23 mouse cellular contexts compared by ENCODE assay signal in the genomic region with DNA sequence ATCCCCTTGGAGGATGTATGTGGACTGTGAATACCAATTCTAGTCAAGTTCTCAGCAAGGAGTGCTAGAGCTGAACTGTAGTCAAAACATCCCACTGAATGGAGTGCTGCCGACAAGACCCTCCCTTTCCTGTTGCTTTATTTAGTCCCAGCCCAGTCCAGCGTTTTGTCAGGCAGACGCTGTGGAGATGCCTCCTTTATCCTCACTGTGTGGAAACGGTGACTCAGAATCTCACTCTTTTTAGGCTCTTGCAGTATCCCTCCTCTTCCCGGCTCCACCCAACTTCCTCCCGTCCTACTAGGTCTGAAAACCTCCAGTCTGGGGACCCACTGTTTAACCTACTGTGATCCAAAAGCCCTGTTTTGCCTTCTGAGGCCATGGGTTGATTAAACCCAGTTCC. TPM values are rescaled to one million over a fixed set of nuclear protein-coding genes. Genes with fewer than 3 reads are reported as not detected.
DNase-seq lines count a peak whose midpoint lies in the region; ATAC-seq lines count a peak whose summit lies in the region.
"Had no signal": no experiment of that assay in that cellular context is flagged by ENCODE, and none has a peak within 500 bp of the region (broad histone marks: within the 10 kb centered on the region; RNA-seq: fewer than 3 reads in every experiment).

No protein-coding gene starts in this region.

- WGBS in heart, embryonic 12.5 days: 13% methylated on average over 6 of the region's 6 CpGs
- WGBS in heart, embryonic 10.5 days: 30% methylated on average over 6 of the region's 6 CpGs

- H3K4me1 ChIP-seq in heart, embryonic 12.5 days (replicated peaks): peaks cover 6% of the 10 kb centered on the region
- peaks cover 13% of the 10 kb centered on the region; the same call in 1 of the 2 replicates for H3K4me1 ChIP-seq in heart, embryonic 10.5 days
- H3K4me1 ChIP-seq: forebrain, embryonic 15.5 days; lung, embryonic 15.5 days; midbrain, embryonic 15.5 days had no signal

- no peak for DNase-seq in heart, embryonic 10.5 days (ENCODE audit: low spot score)
- peak; percentile 24 for DNase-seq in kidney, postnatal 10 days
- no peak for DNase-seq in kidney, adult 9 months
- DNase-seq in right cerebral cortex, postnatal 25 days: peak; percentile 22
- DNase-seq in right cerebral cortex, adult 18-20 months: no peak
- DNase-seq in gastrocnemius, postnatal 4 days (ENCODE audit: low spot score in 2 of 2): no peak
- DNase-seq: adrenal gland, postnatal 10 days; cerebellum, postnatal 10 days; embryo, embryonic 11 days; gastrocnemius, postnatal 36 days; kidney, adult 11 months; kidney, postnatal 4 days; layer of hippocampus, adult 9-11 months had no signal

- H3K27me3 ChIP-seq in heart, embryonic 12.5 days (replicated peaks): no peaks in the 10 kb centered on the region
- no peaks in the 10 kb centered on the region for H3K27me3 ChIP-seq in heart, embryonic 10.5 days (ENCODE audit: insufficient read depth, poor library complexity, severe bottlenecking)
- H3K27me3 ChIP-seq: forebrain, embryonic 15.5 days; lung, embryonic 15.5 days; midbrain, embryonic 15.5 days had no signal

- no peak overlapping the region for H3K4me2 ChIP-seq in heart, embryonic 12.5 days
- H3K4me2 ChIP-seq: forebrain, embryonic 15.5 days; limb, embryonic 13.5 days; lung, embryonic 15.5 days; midbrain, embryonic 15.5 days had no signal

- no peak overlapping the region for H3K27ac ChIP-seq in heart, embryonic 12.5 days (ENCODE audit: poor library complexity, severe bottlenecking)
- H3K27ac ChIP-seq in heart, embryonic 10.5 days: no peak overlapping the region
- H3K27ac ChIP-seq: forebrain, embryonic 15.5 days; left cerebral cortex, adult 2 months; limb, embryonic 13.5 days; liver, embryonic 14.5 days; lung, embryonic 15.5 days; midbrain, embryonic 15.5 days had no signal

- no peaks in the 10 kb centered on the region for H3K9me3 ChIP-seq in heart, embryonic 12.5 days (replicated peaks)
- H3K9me3 ChIP-seq in heart, embryonic 10.5 days: no peaks in the 10 kb centered on the region
- H3K9me3 ChIP-seq: forebrain, embryonic 15.5 days; limb, embryonic 13.5 days; lung, embryonic 15.5 days; midbrain, embryonic 15.5 days had no signal

- no peak overlapping the region for H3K9ac ChIP-seq in heart, embryonic 12.5 days
- H3K9ac ChIP-seq: forebrain, embryonic 15.5 days; limb, embryonic 13.5 days; liver, embryonic 14.5 days; lung, embryonic 15.5 days; midbrain, embryonic 15.5 days had no signal

- no peaks in the 10 kb centered on the region for H3K36me3 ChIP-seq in heart, embryonic 12.5 days
- no peaks in the 10 kb centered on the region for H3K36me3 ChIP-seq in heart, embryonic 10.5 days
- H3K36me3 ChIP-seq: forebrain, embryonic 15.5 days; limb, embryonic 13.5 days; lung, embryonic 15.5 days; midbrain, embryonic 15.5 days had no signal

- peak; percentile 48 for ATAC-seq in heart, embryonic 12.5 days (ENCODE audit: insufficient number of reproducible peaks, low FRiP score)
- ATAC-seq: activated CD4-positive, CD25-positive, alpha-beta regulatory T cell, adult 4 months; forebrain, embryonic 15.5 days; midbrain, embryonic 15.5 days had no signal

- H3K4me3 ChIP-seq in heart, embryonic 12.5 days: no peak overlapping the region
- H3K4me3 ChIP-seq in heart, embryonic 10.5 days: no peak overlapping the region
- H3K4me3 ChIP-seq: forebrain, embryonic 15.5 days; left cerebral cortex, adult 2 months; limb, embryonic 13.5 days; lung, embryonic 15.5 days; midbrain, embryonic 15.5 days; myocyte had no signal

RNA-seq across cellular contexts. Expression of a gene that starts 30.1 kb away (rescaled TPM):
- 7.4 and 7.9 TPM in 2 replicates for polyA plus RNA-seq in heart, embryonic 12.5 days (2016; fragmentation: Nextera tagmentation; extraction: Ambion mirVana)
- polyA plus RNA-seq in heart, embryonic 10.5 days (2016; fragmentation: Nextera tagmentation; extraction: Ambion mirVana): 5.2 and 5.7 TPM in 2 replicates
- 1 to 10 TPM; 9.4 to 9.7 TPM for total RNA-seq in gastrocnemius, postnatal 4 days (2021)

RNA-seq across cellular contexts. Expression of a gene that starts 34.5 kb away (rescaled TPM):
- polyA plus RNA-seq in heart, embryonic 12.5 days (2016; fragmentation: Nextera tagmentation; extraction: Ambion mirVana): 0.46 and 0.67 TPM in 2 replicates
- polyA plus RNA-seq in heart, embryonic 10.5 days (2016; fragmentation: Nextera tagmentation; extraction: Ambion mirVana): 0.59 TPM in 1 of 2 replicates, not detected in the other
- under 1 TPM in 1 of 2 experiments, not detected in 1; 0.32 TPM for total RNA-seq in gastrocnemius, postnatal 4 days (2021)
- total RNA-seq: gastrocnemius, postnatal 36 days; left cerebral cortex, adult 2 months; megakaryocyte-erythroid progenitor cell, adult 5-6 weeks had no signal
- polyA plus RNA-seq: liver, embryonic 14.5 days had no signal

Comparison
In these comparisons a context has a peak if more than half of its experiments do, and no peak if none do; other contexts are left out.
1. DNase-seq: peak in kidney, postnatal 10 days (single experiment) and right cerebral cortex, postnatal 25 days (single experiment); none in heart, embryonic 10.5 days (single experiment), kidney, adult 9 months (single experiment), right cerebral cortex, adult 18-20 months (single experiment) and gastrocnemius, postnatal 4 days (0 of 2).